8 mouse cellular contexts compared by ENCODE assay signal in the genomic region with DNA sequence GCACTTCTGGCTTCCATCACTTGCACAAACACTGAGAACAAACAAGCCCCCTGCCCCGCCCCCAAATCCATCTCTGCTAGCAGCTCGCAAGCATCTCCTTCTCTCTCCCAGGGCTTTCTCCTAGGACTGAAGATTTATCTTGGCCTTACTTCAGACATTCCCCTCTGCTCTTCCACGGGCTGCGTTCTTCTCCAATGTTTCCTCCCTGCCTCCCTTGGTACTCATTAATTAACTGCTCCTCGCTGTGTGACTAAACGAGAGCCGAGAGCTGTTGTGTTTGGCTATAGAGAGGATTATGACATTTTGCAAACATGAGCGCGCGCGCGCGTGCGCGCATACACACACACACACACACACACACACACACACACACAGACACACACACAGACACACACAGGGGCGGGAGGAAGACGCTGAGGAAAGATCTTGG.
DNase-seq lines count a peak whose midpoint lies in the region; ATAC-seq lines count a peak whose summit lies in the region.

No protein-coding gene starts in this region.

- no peak for ATAC-seq in embryonic facial prominence, embryonic 13.5 days (ENCODE audit: insufficient number of reproducible peaks, insufficient read depth, low FRiP score, low TSS enrichment, low read depth)
- peak; percentile 69 for ATAC-seq in stomach, embryonic 14.5 days (ENCODE audit: insufficient number of reproducible peaks, insufficient read depth, low FRiP score, low read depth)

- no peak overlapping the region for H3K9ac ChIP-seq in embryonic facial prominence, embryonic 13.5 days
- no peak overlapping the region for H3K9ac ChIP-seq in stomach, embryonic 14.5 days (replicated peaks; ENCODE audit: low read depth, low read length)

- no peaks in the 10 kb centered on the region for H3K9me3 ChIP-seq in embryonic facial prominence, embryonic 13.5 days
- no peaks in the 10 kb centered on the region for H3K9me3 ChIP-seq in hindbrain, embryonic 10.5 days
- H3K9me3 ChIP-seq in stomach, embryonic 14.5 days (ENCODE audit: control insufficient read depth, low read depth, low read length): no peaks in the 10 kb centered on the region

- peak; percentile 6 to 37 for DNase-seq in adrenal gland, adult (ENCODE audit: inconsistent age in 2 of 2, low spot score in 1 of 2)
- DNase-seq in adrenal gland, adult 18-20 months (ENCODE audit: low spot score in 2 of 2): no peak
- DNase-seq in hindbrain, embryonic 10.5 days (ENCODE audit: low spot score): peak; percentile 20
- peak; percentile 47 to 57 for DNase-seq in layer of hippocampus, postnatal 10 days (ENCODE audit: low spot score in 2 of 2)
- DNase-seq in lung, postnatal 25 days (ENCODE audit: low spot score): peak; percentile 36
- DNase-seq in thymus, postnatal 4 days: no peak

- peaks cover 6% of the 10 kb centered on the region; the same call in 1 of the 2 replicates for H3K4me1 ChIP-seq in embryonic facial prominence, embryonic 13.5 days
- peaks cover 53% of the 10 kb centered on the region for H3K4me1 ChIP-seq in hindbrain, embryonic 10.5 days (replicated peaks)
- H3K4me1 ChIP-seq in stomach, embryonic 14.5 days (ENCODE audit: control insufficient read depth, insufficient read depth, low read length): peaks cover 5% of the 10 kb centered on the region; the same call in 1 of the 2 replicates

- peak overlapping the region; percentile 51 for H3K4me2 ChIP-seq in embryonic facial prominence, embryonic 13.5 days
- H3K4me2 ChIP-seq in stomach, embryonic 14.5 days (replicated peaks; ENCODE audit: low read depth, low read length): peak overlapping the region; percentile 44

- no peaks in the 10 kb centered on the region for H3K27me3 ChIP-seq in embryonic facial prominence, embryonic 13.5 days
- no peaks in the 10 kb centered on the region for H3K27me3 ChIP-seq in hindbrain, embryonic 10.5 days (ENCODE audit: insufficient read depth, poor library complexity, severe bottlenecking)
- no peaks in the 10 kb centered on the region for H3K27me3 ChIP-seq in stomach, embryonic 14.5 days (ENCODE audit: control insufficient read depth, insufficient read depth, low read length)

- WGBS in embryonic facial prominence, embryonic 13.5 days: 30% methylated on average over 17 of the region's 17 CpGs
- WGBS in hindbrain, embryonic 10.5 days: 42% methylated on average over 17 of the region's 17 CpGs
- 10% methylated on average over 17 of the region's 17 CpGs for WGBS in stomach, embryonic 14.5 days

- H3K4me3 ChIP-seq in embryonic facial prominence, embryonic 13.5 days: peak overlapping the region; percentile 17
- peak overlapping the region; percentile 36 for H3K4me3 ChIP-seq in hindbrain, embryonic 10.5 days
- peak overlapping the region; percentile 17; the same call in 1 of the 2 replicates for H3K4me3 ChIP-seq in stomach, embryonic 14.5 days (ENCODE audit: low read depth, low read length)

- H3K27ac ChIP-seq in embryonic facial prominence, embryonic 13.5 days: no peak overlapping the region
- peak overlapping the region; percentile 75 for H3K27ac ChIP-seq in hindbrain, embryonic 10.5 days
- H3K27ac ChIP-seq in stomach, embryonic 14.5 days (ENCODE audit: low read length): peak overlapping the region; percentile 21; the same call in 1 of the 2 replicates

- no peaks in the 10 kb centered on the region for H3K36me3 ChIP-seq in embryonic facial prominence, embryonic 13.5 days
- no peaks in the 10 kb centered on the region for H3K36me3 ChIP-seq in hindbrain, embryonic 10.5 days
- no peaks in the 10 kb centered on the region for H3K36me3 ChIP-seq in stomach, embryonic 14.5 days (ENCODE audit: control insufficient read depth, insufficient read depth, low read length)

Comparison
In these comparisons a context has a peak if more than half of its experiments do, and no peak if none do; other contexts are left out.
1. DNase-seq: peak in adrenal gland, adult (2 of 2), hindbrain, embryonic 10.5 days (single experiment), layer of hippocampus, postnatal 10 days (2 of 2) and lung, postnatal 25 days (single experiment); none in adrenal gland, adult 18-20 months (0 of 2) and thymus, postnatal 4 days (single experiment).
2. Peak in every context shown above with its lines, with median percentiles within 50 percentile points of each other: H3K4me3 ChIP-seq.